Mouse (Mus musculus) lung, adult 2 months (tissue): ENCODE measurements at regions not wholly inside any gene's neighbourhood (a gene's known extent, or its start where the extent isn't known, plus 50 kb on each side); places are given as distances from the start of the nearest gene placed in this dataset.

Source experiments
- CTCF ChIP-seq: fragments of 200-500 bp; IDR thresholded peaks from 2 replicates; pipeline ENCODE4 v1.5.1; 2011; ENCODE audit warnings: mild to moderate bottlenecking, low read length, control low read depth; ENCODE audit not compliant: insufficient read depth
- POLR2A ChIP-seq: fragments of 200-500 bp; IDR thresholded peaks from 2 replicates; pipeline ENCODE4 v1.6.1; 2011; ENCODE audit warnings: low read depth, mild to moderate bottlenecking, control low read depth, low read length, borderline replicate concordance; ENCODE audit errors: extremely low read depth

DNA sequence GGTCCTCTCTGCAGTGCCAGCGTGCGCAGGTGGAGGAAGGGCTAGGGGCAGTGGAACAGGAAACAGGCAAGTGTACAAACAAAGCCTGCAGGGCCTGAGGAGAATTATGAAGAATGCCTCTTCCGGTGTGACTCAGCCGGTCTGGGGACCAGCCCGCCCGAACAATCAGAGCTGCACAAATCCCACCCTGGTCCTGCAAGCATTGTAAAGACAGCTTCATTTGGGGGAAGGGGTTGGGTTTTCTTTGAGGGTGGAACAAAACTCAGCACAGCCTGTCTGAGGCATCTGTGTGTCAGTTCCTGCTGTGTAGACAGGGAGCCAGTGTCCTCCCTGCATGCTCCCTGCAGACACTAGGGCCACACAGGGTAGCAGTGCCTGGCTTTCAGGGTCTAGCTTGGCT lies 117.9 kb downstream of the Gadd45g start:
- TF ChIP-seq POLR2A (no peak), CTCF (no peak)
